Mouse (Mus musculus) lung, postnatal 4 days (tissue): ENCODE results near the gene Tectb.
"Not testable (repeated sequence)": the region's sequence is repeated elsewhere in the genome, so short reads cannot be mapped to it uniquely, and the experiment has no call there.

ENCODE experiments used
- DNase-seq, 2 experiments: peaks; one replicate each; pipeline ENCODE4 v3.0.0; 2021

Tectb gene

GRCm38 (mm10) chr19:55165954-55166353 lies 14.6 kb upstream of the Tectb start:
- DNase-seq, result peak in 1 of 2 experiments; percentile 59

DNA sequence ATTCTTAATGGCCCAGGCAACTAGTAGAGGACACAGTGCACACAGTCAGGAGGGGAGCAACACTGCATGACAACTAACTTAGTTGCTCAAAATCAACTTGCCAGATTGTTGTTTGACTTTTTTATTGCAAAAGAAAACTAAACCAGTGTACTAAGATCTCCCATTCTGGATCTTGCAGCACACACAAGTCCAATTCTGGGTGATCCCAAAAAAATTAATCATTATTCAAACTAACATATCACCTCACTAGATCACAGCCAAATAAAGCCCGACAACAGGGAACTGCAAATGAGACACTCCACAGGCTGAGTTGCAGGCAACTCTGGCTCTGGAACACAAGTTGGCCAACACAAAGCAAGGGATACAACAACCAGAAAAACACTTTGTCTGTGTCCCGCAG lies 13.8 kb upstream of the Tectb start:
- no peak for DNase-seq

DNA sequence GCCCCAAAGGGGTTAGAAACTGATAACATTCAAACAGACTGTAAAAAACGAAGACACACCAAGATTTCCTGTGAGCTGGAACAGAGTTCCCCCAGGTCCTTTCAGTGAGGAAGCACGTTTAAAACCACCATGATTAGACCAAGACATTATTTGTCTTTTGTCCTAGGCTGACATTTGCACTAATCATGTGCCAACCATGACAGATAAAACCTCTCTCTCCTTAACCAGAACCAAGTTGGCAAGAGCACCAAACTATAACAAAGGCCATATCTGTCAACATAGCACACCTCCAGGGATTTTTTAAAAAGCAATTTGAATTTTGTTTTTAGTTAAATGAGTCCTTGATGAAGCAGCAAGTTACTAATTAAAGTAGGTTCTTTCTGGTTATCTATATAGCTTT lies 12.8 kb upstream of the Tectb start:
- no peak for DNase-seq

DNA sequence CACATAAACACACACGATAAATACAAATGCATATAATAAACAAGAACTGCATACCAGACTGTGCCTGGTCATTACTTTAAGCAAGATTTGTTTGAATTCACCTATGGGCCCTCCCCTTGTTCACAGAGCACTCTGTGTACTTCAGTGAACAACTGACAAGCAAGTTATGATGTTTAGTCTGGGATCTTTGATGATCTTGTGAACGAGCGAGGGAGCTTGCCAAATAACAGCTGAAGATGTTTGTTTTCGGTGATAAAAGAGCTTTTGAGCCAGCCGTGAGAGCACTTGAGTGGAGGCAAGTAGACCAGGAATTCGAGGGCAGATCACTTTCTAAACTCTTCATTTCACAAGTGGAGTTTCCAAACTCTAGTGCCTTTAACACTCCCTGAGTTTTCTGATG lies 12.2 kb upstream of the Tectb start:
- DNase-seq, result peak; percentile 68 to 71

DNA sequence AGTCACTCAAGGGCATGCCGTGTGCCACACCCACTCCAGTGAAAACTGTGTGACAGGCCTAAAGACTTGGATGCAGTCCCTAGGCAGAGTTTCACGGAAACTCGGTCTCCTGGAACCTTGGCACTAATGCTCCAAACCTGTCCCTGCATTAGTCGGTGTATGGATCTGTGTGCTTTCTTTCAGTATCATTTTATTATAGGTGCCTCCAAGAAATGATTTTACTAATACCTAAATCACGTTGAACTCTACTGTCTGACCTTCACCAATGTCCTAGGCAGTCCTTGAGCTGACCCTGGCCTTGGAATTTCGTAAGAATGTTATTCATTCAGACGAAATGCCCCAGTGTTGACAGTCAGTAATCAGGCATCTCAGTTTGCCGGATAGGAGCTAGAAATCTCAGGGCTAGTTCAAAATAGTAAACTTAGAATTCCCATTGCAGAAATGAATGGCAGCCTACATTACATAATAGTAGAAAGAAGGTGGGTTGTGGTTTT lies 11.2 kb upstream of the Tectb start:
- DNase-seq, result not testable (repeated sequence)

GRCm38 (mm10) chr19:55170399-55170798 lies 10.1 kb upstream of the Tectb start:
- DNase-seq, result no peak

DNA sequence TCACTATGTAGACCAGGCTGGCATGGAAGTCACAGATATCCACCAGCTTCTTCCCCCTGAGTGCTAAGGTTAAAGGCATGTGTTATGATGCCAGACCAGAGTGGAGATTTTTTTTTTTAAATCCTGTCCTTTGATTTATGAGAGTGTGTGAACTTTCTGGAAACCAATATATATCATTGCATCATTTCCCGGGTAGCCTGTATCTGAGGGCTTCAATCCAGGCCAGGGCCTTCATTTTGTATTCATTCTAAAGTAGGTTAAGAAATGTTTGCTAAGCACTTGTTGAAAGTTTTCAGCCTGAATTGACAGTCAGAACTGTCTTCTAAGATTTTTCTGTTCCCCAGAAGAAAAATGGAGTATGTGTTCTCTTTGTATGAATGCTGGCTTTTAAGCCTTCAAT lies 8.9 kb upstream of the Tectb start:
- DNase-seq, result no peak

GRCm38 (mm10) chr19:55177143-55177542 lies 3.4 kb upstream of the Tectb start:
- DNase-seq, result no peak

- DNase-seq, result no peak
Measured at GRCm38 (mm10) chr19:55184442-55184841, 3.9 kb downstream of the Tectb start.

GRCm38 (mm10) chr19:55185074-55185473 lies 4.5 kb downstream of the Tectb start:
- no peak for DNase-seq

GRCm38 (mm10) chr19:55185651-55186050 lies 5.1 kb downstream of the Tectb start:
- no peak for DNase-seq

GRCm38 (mm10) chr19:55190065-55190464 lies 9.5 kb downstream of the Tectb start:
- no peak for DNase-seq

- no peak for DNase-seq
Measured at GRCm38 (mm10) chr19:55191596-55191995, 11.1 kb downstream of the Tectb start.

DNA sequence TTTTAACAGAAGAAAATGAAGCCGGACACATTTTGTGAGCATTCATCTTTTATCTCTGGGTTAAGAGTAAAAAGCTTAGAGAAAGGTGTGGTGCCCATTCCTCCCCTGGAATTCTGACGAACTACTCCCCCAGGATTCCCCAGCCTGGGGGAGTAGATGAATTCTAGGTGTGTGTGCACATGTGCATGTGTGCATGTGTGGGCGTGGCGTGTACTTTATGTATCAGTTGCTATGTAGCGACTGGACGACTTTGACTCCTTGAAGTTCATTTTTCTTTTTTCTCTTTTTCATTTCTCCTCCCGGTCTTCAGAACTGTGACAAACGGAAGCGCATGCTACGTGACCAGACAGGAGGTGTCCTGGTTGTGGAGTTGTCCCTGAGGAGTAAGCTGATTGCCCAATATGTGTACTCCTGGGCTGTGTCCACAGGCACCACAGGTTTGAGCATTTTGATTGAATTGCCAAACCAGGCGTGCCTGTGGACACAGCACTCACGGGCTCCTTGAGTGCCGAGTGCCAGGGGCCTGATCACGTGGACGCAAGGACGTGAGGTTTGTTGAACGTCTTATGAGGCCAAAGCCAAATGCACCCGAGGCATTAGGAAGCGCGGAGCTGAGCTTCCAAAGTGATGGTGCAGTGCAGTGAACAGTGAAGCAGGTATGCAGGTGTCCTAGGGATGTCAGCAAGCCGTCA lies 11.9 kb downstream of the Tectb start:
- peak; percentile 77 to 91 for DNase-seq

DNA sequence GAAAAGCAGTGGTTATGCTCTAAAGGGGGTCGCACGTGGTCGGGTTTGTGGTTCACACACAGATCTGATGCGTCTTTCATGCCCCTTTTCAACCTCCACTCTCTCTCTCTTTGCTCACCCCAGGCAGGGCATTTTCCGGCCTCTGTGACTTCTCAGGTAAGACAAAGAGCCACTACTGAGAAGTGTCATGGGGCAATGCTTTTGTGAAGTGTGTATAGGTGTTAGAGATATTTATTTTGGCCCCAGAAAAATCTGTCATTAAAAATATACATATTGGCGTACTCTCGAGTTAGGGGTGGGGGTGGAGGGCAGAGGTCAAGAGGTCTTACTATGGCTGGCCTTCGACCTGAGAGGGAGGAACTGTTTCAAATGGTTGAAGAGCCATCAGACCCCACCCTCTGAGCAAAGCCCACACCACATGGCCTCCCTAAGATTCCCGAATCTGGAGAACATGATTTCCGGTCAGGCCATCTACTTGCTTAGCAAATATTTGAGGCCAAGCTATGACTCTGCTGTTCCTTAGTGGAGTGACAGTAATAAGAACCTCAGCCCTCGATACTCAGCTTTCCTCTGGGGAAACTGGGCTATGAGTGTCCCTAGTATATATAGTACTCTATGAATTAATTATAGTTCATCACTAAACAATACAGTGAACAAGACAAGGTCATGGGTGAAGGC lies 13.3 kb downstream of the Tectb start:
- DNase-seq, result peak in 1 of 2 experiments; percentile 54

DNA sequence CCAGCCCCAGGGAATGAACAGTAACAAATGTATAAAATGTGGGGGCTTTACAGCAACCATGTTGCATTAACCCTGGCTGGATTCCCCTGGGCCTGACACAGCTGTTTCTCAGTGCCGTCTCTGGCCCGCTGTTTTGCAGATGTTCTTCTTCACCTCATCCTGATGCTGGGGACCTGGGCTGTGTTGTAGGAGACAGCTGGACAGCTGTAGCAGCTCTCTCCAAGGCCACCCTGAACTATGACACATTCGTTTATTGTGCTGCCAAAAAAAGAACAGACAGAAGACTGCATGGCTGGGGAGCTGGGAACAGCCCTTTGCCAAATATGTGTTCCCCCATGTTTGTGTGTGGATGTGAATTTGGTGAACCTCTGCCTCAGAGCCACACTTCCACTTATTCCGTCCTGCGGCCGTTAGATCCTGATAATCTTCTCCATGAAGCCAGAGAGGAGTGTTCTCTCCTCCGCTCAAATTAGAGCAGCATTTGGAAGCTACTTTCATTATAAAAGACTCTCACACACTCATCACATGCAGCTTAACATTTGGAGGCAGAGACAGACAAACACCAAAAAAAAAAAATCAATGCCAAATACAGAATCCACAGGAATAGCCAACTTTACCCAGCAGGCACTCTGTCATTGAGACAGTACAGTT lies 14.1 kb downstream of the Tectb start:
- DNase-seq, result peak; percentile 41 to 81

DNA sequence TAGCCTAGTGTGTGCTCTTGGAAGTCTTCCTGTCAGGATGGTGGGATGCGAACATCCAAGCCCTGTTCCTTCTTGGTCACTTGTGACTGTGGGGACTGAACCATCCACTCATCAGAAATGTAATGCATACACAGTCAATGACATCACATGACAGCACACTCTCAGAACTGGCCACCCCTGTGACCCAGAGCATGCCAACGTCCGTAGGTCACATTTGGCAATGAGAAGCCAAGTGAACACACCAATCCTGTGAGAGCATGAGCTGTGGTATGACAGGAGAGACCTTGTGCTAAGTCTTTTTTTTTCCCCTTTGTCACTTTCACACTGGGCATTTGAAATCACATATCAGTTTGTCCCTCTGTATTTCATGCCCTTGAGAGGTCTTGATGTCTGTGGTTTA lies 15.0 kb downstream of the Tectb start:
- DNase-seq, result peak in 1 of 2 experiments; percentile 46

DNA sequence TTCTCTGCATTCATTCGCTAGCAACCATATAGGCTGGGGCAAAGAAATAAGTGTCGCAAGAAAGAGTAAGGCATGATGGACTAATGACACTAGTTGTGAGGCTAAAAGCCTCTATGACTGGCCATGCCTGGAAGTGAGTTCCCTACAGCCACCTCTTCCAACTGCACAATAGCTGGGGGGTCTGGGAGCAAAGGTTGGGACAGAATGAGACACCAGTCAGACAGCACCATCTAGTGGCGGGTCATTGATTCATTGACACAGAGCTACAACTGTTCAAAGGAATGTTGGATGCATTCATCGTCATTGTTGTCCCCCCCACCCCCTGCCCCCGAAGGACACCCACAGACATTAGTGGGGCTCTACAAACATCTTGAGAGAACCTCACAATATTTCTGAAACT lies 17.8 kb downstream of the Tectb start:
- peak; percentile 47 to 77 for DNase-seq

- peak in 1 of 2 experiments; percentile 71 for DNase-seq
Measured at GRCm38 (mm10) chr19:55206482-55207138, 26.1 kb downstream of the Tectb start.

- no peak for DNase-seq
Measured at GRCm38 (mm10) chr19:55207205-55207604, 26.7 kb downstream of the Tectb start.

DNA sequence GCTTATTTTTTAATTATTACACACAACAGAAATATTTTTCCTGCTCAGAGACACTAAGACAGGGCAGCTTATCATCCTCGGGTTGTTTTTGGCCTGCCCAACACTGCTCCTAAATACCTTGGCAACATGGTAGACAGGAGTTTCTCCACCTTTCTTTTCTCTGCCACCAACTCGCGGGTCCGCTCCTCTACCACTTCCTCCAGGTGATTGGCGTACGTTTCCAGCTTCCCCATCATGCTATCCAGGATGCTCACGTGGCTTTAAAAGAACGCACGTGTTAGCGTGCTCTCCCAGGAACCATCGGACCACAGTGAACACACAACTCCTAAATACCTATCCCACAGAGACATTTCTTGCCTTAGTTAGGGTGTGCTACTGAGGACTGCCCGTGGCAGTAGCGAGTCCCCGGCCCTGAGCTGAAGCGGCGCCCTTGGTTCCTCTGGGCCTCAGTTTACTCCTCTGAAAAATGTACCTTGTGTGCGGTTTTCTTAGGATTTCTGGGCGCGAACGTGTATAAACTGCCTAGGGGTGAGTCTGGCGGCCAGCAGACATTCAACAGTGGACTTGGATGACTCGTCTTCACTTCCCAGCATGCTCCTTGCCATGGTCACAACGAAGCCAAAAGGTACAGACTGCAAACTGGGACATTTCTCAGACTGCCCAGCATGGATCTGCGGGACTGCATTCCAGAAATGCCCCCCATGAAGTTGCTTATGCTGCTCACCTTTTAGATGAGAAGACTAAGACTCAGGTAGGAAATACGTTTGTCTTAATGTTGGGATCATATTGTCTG lies 27.4 kb downstream of the Tectb start:
- no peak for DNase-seq

GRCm38 (mm10) chr19:55208654-55209053 lies 28.1 kb downstream of the Tectb start:
- DNase-seq, result no peak
